In genomic region chr4:62991336-62991735, GRCm38 (mm10) we compare ENCODE assay signal across 18 mouse cellular contexts. TPM values are rescaled to one million over a fixed set of nuclear protein-coding genes. Genes with fewer than 3 reads are reported as not detected.
"Had no signal": no experiment of that assay in that cellular context is flagged by ENCODE, and none has a peak within 500 bp of the region (broad histone marks: within the 10 kb centered on the region; RNA-seq: fewer than 3 reads in every experiment).

No protein-coding gene starts in this region.

- H3K4me2 ChIP-seq: liver, embryonic 13.5 days; lung, embryonic 15.5 days; midbrain, embryonic 12.5 days; neural tube, embryonic 15.5 days had no signal

- H3K27me3 ChIP-seq: liver, embryonic 13.5 days; lung, embryonic 15.5 days; megakaryocyte, embryonic 14.5 days; midbrain, embryonic 12.5 days; neural tube, embryonic 15.5 days had no signal

- H3K9ac ChIP-seq: liver, embryonic 13.5 days; liver, postnatal 0 days; lung, embryonic 15.5 days; midbrain, embryonic 12.5 days; neural tube, embryonic 15.5 days had no signal

- H3K4me1 ChIP-seq: megakaryocyte, embryonic 14.5 days had no signal

- DNase-seq: kidney, adult 8-10 months; kidney, postnatal 36 days; layer of hippocampus, adult 9-11 months; layer of hippocampus, postnatal 36 days; liver, embryonic 13.5 days; liver, postnatal 0 days; lung, postnatal 14 days; right cerebral cortex, adult 18-20 months; right cerebral cortex, postnatal 25 days; thymus, adult 2 months; thymus, postnatal 25 days had no signal

- H3K9me3 ChIP-seq: liver, embryonic 13.5 days; lung, embryonic 15.5 days; neural tube, embryonic 15.5 days had no signal

- ATAC-seq: liver, postnatal 0 days; midbrain, embryonic 16.5 days had no signal

- H3K27ac ChIP-seq: kidney, postnatal 0 days; liver, embryonic 13.5 days; lung, embryonic 15.5 days; macrophage; midbrain, embryonic 12.5 days; neural tube, embryonic 15.5 days had no signal

- H3K4me3 ChIP-seq: liver, embryonic 13.5 days; lung, embryonic 15.5 days; megakaryocyte, embryonic 14.5 days; midbrain, embryonic 12.5 days; neural tube, embryonic 15.5 days had no signal

- H3K36me3 ChIP-seq: liver, embryonic 13.5 days; lung, embryonic 15.5 days; neural tube, embryonic 15.5 days had no signal

RNA-seq across cellular contexts. Expression of gene Zfp618, which starts 26.0 kb away (rescaled TPM):
- polyA plus RNA-seq: macrophage had no signal
